Comparison of ENCODE assay signal across 46 mouse cellular contexts in the genomic region with DNA sequence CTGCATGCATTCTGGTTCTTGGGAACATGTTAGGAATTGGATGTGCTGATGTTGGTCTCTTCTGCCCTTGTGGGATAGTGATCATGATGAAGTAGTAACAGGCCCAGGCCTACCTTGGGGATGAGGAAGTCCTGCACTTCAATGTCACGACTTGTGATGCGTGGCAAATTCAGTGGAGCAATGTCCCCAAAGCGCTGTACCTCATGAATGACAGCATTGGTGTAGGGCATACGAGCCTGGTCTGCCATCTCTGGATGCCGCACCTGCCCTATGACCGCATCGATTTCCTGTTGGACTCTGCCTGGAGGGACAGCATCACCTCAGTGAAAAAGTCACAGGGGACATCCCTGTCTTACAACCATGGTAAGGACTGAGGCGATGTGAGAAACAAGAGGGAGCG. TPM values are rescaled to one million over a fixed set of nuclear protein-coding genes. Genes with fewer than 3 reads are reported as not detected.
"Had no signal": no experiment of that assay in that cellular context is flagged by ENCODE, and none has a peak within 500 bp of the region (broad histone marks: within the 10 kb centered on the region; RNA-seq: fewer than 3 reads in every experiment).

No protein-coding gene starts in this region.

- H3K9me3 ChIP-seq: limb, embryonic 10.5 days; limb, embryonic 12.5 days; limb, embryonic 13.5 days; limb, embryonic 15.5 days; liver, embryonic 12.5 days; liver, embryonic 13.5 days; liver, embryonic 15.5 days; lung, embryonic 15.5 days; megakaryocyte, embryonic 14.5 days; midbrain, embryonic 10.5 days; midbrain, embryonic 12.5 days; midbrain, embryonic 13.5 days; midbrain, embryonic 15.5 days; neural tube, embryonic 12.5 days had no signal

- H3K9ac ChIP-seq: limb, embryonic 12.5 days; limb, embryonic 13.5 days; limb, embryonic 15.5 days; liver, embryonic 12.5 days; liver, embryonic 13.5 days; liver, embryonic 14.5 days; liver, embryonic 15.5 days; liver, postnatal 0 days; lung, embryonic 14.5 days; lung, embryonic 15.5 days; midbrain, embryonic 12.5 days; midbrain, embryonic 13.5 days; midbrain, embryonic 15.5 days; neural tube, embryonic 12.5 days had no signal

- DNase-seq: left cerebral cortex, postnatal 4 days; liver, embryonic 13.5 days; liver, postnatal 0 days; lung, adult 18-20 months; lung, adult 2 months; lung, embryonic 14.5 days; lung, postnatal 10 days; lung, postnatal 14 days; lung, postnatal 36 days; lung, postnatal 4 days; midbrain, embryonic 14.5 days had no signal

- H3K36me3 ChIP-seq: limb, embryonic 10.5 days; limb, embryonic 12.5 days; limb, embryonic 13.5 days; limb, embryonic 15.5 days; liver, embryonic 12.5 days; liver, embryonic 13.5 days; liver, embryonic 15.5 days; lung, embryonic 15.5 days; midbrain, embryonic 10.5 days; midbrain, embryonic 12.5 days; midbrain, embryonic 13.5 days; midbrain, embryonic 15.5 days; neural tube, embryonic 12.5 days had no signal

- H3K4me3 ChIP-seq: limb, embryonic 10.5 days; limb, embryonic 12.5 days; limb, embryonic 13.5 days; limb, embryonic 15.5 days; liver, embryonic 12.5 days; liver, embryonic 13.5 days; liver, embryonic 15.5 days; lung, embryonic 15.5 days; megakaryocyte, embryonic 14.5 days; midbrain, embryonic 10.5 days; midbrain, embryonic 12.5 days; midbrain, embryonic 13.5 days; midbrain, embryonic 15.5 days; myocyte; neural tube, embryonic 12.5 days had no signal

- H3K27ac ChIP-seq: limb, embryonic 10.5 days; limb, embryonic 12.5 days; limb, embryonic 13.5 days; limb, embryonic 15.5 days; liver, embryonic 12.5 days; liver, embryonic 13.5 days; liver, embryonic 14.5 days; liver, embryonic 15.5 days; lung, embryonic 15.5 days; macrophage; midbrain, embryonic 10.5 days; midbrain, embryonic 12.5 days; midbrain, embryonic 13.5 days; midbrain, embryonic 15.5 days; neural tube, embryonic 12.5 days had no signal

- H3K4me1 ChIP-seq: limb, embryonic 10.5 days; limb, embryonic 12.5 days; limb, embryonic 13.5 days; limb, embryonic 15.5 days; liver, embryonic 12.5 days; liver, embryonic 13.5 days; liver, embryonic 15.5 days; lung, embryonic 15.5 days; megakaryocyte, embryonic 14.5 days; midbrain, embryonic 12.5 days; midbrain, embryonic 13.5 days; midbrain, embryonic 15.5 days; neural tube, embryonic 12.5 days had no signal

- H3K27me3 ChIP-seq: limb, embryonic 12.5 days; limb, embryonic 13.5 days; limb, embryonic 15.5 days; liver, embryonic 12.5 days; liver, embryonic 13.5 days; liver, embryonic 15.5 days; lung, embryonic 15.5 days; midbrain, embryonic 12.5 days; midbrain, embryonic 13.5 days; midbrain, embryonic 15.5 days; neural tube, embryonic 12.5 days had no signal

RNA-seq across cellular contexts. Expression of a gene that starts 3.4 kb away (rescaled TPM):
- total RNA-seq: left cerebral cortex, postnatal 10 days; left cerebral cortex, postnatal 14 days; left cerebral cortex, postnatal 25 days; left cerebral cortex, postnatal 36 days; left cerebral cortex, postnatal 4 days; megakaryocyte progenitor cell, adult 5-6 weeks; megakaryocyte, adult 5-6 weeks; megakaryocyte-erythroid progenitor cell, adult 5-6 weeks; midbrain, postnatal 0 days; monocyte, adult 5-6 weeks had no signal
- polyA plus RNA-seq: limb, embryonic 10.5 days; limb, embryonic 11.5 days; limb, embryonic 12.5 days; limb, embryonic 13.5 days; limb, embryonic 14.5 days; limb, embryonic 15.5 days; lung, embryonic 14.5 days; lung, embryonic 15.5 days; lung, postnatal 0 days; macrophage; midbrain, embryonic 10.5 days; midbrain, embryonic 11.5 days; midbrain, embryonic 12.5 days; midbrain, embryonic 13.5 days; midbrain, embryonic 14.5 days; midbrain, embryonic 15.5 days; midbrain, embryonic 16.5 days; midbrain, postnatal 0 days; myocyte; neural tube, embryonic 11.5 days; neural tube, embryonic 12.5 days had no signal

RNA-seq across cellular contexts. Expression of a gene that starts 9.8 kb away (rescaled TPM):
- total RNA-seq: left cerebral cortex, postnatal 10 days; left cerebral cortex, postnatal 14 days; left cerebral cortex, postnatal 4 days; megakaryocyte progenitor cell, adult 5-6 weeks; megakaryocyte, adult 5-6 weeks; megakaryocyte-erythroid progenitor cell, adult 5-6 weeks; midbrain, postnatal 0 days; monocyte, adult 5-6 weeks had no signal
- polyA plus RNA-seq: limb, embryonic 10.5 days; limb, embryonic 11.5 days; limb, embryonic 12.5 days; limb, embryonic 13.5 days; limb, embryonic 14.5 days; limb, embryonic 15.5 days; liver, embryonic 11.5 days; liver, embryonic 12.5 days; liver, embryonic 13.5 days; liver, embryonic 15.5 days; liver, embryonic 16.5 days; lung, adult 2 months; lung, embryonic 14.5 days; lung, embryonic 15.5 days; lung, embryonic 16.5 days; lung, postnatal 0 days; macrophage; midbrain, embryonic 10.5 days; midbrain, embryonic 11.5 days; midbrain, embryonic 12.5 days; midbrain, embryonic 13.5 days; midbrain, embryonic 14.5 days; midbrain, embryonic 15.5 days; midbrain, embryonic 16.5 days; midbrain, postnatal 0 days; myocyte; neural tube, embryonic 11.5 days; neural tube, embryonic 12.5 days had no signal

RNA-seq across cellular contexts. Expression of a gene that starts 23.5 kb away (rescaled TPM):
- total RNA-seq: megakaryocyte-erythroid progenitor cell, adult 5-6 weeks had no signal
- polyA plus RNA-seq: macrophage had no signal

RNA-seq across cellular contexts. Expression of a gene that starts 29.6 kb away (rescaled TPM):
- total RNA-seq: left cerebral cortex, adult 8-10 months; left cerebral cortex, postnatal 10 days; left cerebral cortex, postnatal 14 days; left cerebral cortex, postnatal 25 days; left cerebral cortex, postnatal 36 days; left cerebral cortex, postnatal 4 days; megakaryocyte progenitor cell, adult 5-6 weeks; megakaryocyte, adult 5-6 weeks; megakaryocyte-erythroid progenitor cell, adult 5-6 weeks; midbrain, postnatal 0 days; monocyte, adult 5-6 weeks had no signal
- polyA plus RNA-seq: limb, embryonic 10.5 days; limb, embryonic 11.5 days; limb, embryonic 12.5 days; limb, embryonic 13.5 days; lung, embryonic 14.5 days; lung, embryonic 15.5 days; lung, embryonic 16.5 days; lung, postnatal 0 days; macrophage; midbrain, embryonic 10.5 days; midbrain, embryonic 11.5 days; midbrain, embryonic 12.5 days; midbrain, embryonic 13.5 days; midbrain, embryonic 14.5 days; midbrain, embryonic 15.5 days; midbrain, embryonic 16.5 days; midbrain, postnatal 0 days; myocyte; neural tube, embryonic 11.5 days; neural tube, embryonic 12.5 days had no signal
